Mouse (Mus musculus) embryonic facial prominence, embryonic 13.5 days (tissue): ENCODE data around the gene Fpr1. TPM values are rescaled to one million over a fixed set of nuclear protein-coding genes. Genes with fewer than 3 reads are reported as not detected.
"Not testable (repeated sequence)": the region's sequence is repeated elsewhere in the genome, so short reads cannot be mapped to it uniquely, and the experiment has no call there.

Source experiments
- ATAC-seq: fragments of 200-750 bp; cut with Nextera tagmentation; 2 replicates; pipeline ENCODE4 v1.8.0; 2017; ENCODE audit warnings: low read depth; ENCODE audit not compliant: insufficient number of reproducible peaks, insufficient read depth, low FRiP score, low TSS enrichment
- H3K27ac ChIP-seq: fragments of 300-500 bp; sonication (generic); 2 replicates; pipeline ENCODE4 v1.5.1; 2015; ENCODE audit warnings: moderate library complexity, mild to moderate bottlenecking, inconsistent platforms
- H3K27me3 ChIP-seq: fragments of 300-500 bp; sonication (generic); 2 replicates; pipeline ENCODE4 v1.6.1; 2015; ENCODE audit warnings: mild to moderate bottlenecking, inconsistent platforms
- H3K36me3 ChIP-seq: fragments of 300-500 bp; sonication (generic); 2 replicates; pipeline ENCODE4 v1.6.1; 2015; ENCODE audit warnings: mild to moderate bottlenecking, inconsistent platforms
- H3K4me1 ChIP-seq: fragments of 300-500 bp; sonication (generic); 2 replicates; pipeline ENCODE4 v1.6.1; 2015; ENCODE audit warnings: inconsistent platforms
- H3K4me2 ChIP-seq: fragments of 300-500 bp; sonication (generic); 2 replicates; pipeline ENCODE4 v1.6.1; 2015; ENCODE audit warnings: moderate library complexity, mild to moderate bottlenecking, inconsistent platforms
- H3K4me3 ChIP-seq: fragments of 300-500 bp; sonication (generic); 2 replicates; pipeline ENCODE4 v1.5.1; 2015; ENCODE audit warnings: mild to moderate bottlenecking, inconsistent platforms
- H3K9ac ChIP-seq: fragments of 300-500 bp; sonication (generic); 2 replicates; pipeline ENCODE4 v1.6.1; 2015; ENCODE audit warnings: mild to moderate bottlenecking, inconsistent platforms
- H3K9me3 ChIP-seq: fragments of 300-500 bp; sonication (generic); 2 replicates; pipeline ENCODE4 v1.6.1; 2016; ENCODE audit warnings: inconsistent platforms
- WGBS: fragments of 180-500 bp; shearing (Covaris S2); methylation state at CpG from one replicate; pipeline ENCODE4 v1.1.7; 2015; ENCODE audit warnings: mixed read lengths; 5-methylcytosine and 5-hydroxymethylcytosine counted together
- polyA plus RNA-seq: library from polyadenylated mRNA; unstranded; fragments of >200 nt; fragmentation: Nextera tagmentation; extraction: Ambion mirVana; gene quantifications from 2 replicates; pipeline ENCODE4 v1.2.1, GENCODE M21; 2015

The Fpr1 gene
- 0.19 TPM in 1 of 2 replicates, not detected in the other for polyA plus RNA-seq

GRCm38 (mm10) chr17:17883840-17884239 is at the start of gene Fpr1:
Gene Fpr1, minus strand, starts transcription at chr17:17883940.
- H3K36me3 ChIP-seq, result no peaks in the 10 kb centered on the region
- H3K27me3 ChIP-seq, result no peaks in the 10 kb centered on the region
- no peak for ATAC-seq
- H3K4me2 ChIP-seq, result no peak within 1 kb of the TSS
- no peaks in the 10 kb centered on the region for H3K4me1 ChIP-seq
- H3K27ac ChIP-seq, result no peak within 1 kb of the TSS
- H3K9me3 ChIP-seq, result no peaks in the 10 kb centered on the region
- no peak within 1 kb of the TSS for H3K4me3 ChIP-seq
- H3K9ac ChIP-seq, result no peak within 1 kb of the TSS
- WGBS, result 53% methylated on average over 1 of the region's 1 CpGs

- H3K9me3 ChIP-seq, result no peaks in the 10 kb centered on the region
- H3K4me3 ChIP-seq, result no peak overlapping the region
- H3K36me3 ChIP-seq, result no peaks in the 10 kb centered on the region
- ATAC-seq, result no peak
- H3K4me2 ChIP-seq, result no peak overlapping the region
- H3K27ac ChIP-seq, result no peak overlapping the region
- H3K9ac ChIP-seq, result no peak overlapping the region
- H3K27me3 ChIP-seq, result no peaks in the 10 kb centered on the region
- H3K4me1 ChIP-seq, result no peaks in the 10 kb centered on the region
Measured at GRCm38 (mm10) chr17:17917782-17918181, 34.0 kb upstream of the Fpr1 start.

GRCm38 (mm10) chr17:17917376-17917775 is 33.6 kb upstream of the Fpr1 start:
- Histone ChIP-seq H3K4me3 (no peak overlapping the region), H3K27me3 (no peaks in the 10 kb centered on the region), H3K9ac (no peak overlapping the region), H3K4me1 (no peaks in the 10 kb centered on the region), H3K4me2 (no peak overlapping the region), H3K27ac (no peak overlapping the region), H3K36me3 (no peaks in the 10 kb centered on the region), H3K9me3 (no peaks in the 10 kb centered on the region)
- ATAC-seq, result no peak
- WGBS, result 90% methylated on average over 1 of the region's 1 CpGs

GRCm38 (mm10) chr17:17912618-17913017 is 28.9 kb upstream of the Fpr1 start:
- not testable (repeated sequence) for H3K9me3 ChIP-seq, H3K4me2 ChIP-seq, ATAC-seq, H3K9ac ChIP-seq, H3K36me3 ChIP-seq, H3K27ac ChIP-seq, H3K27me3 ChIP-seq, H3K4me3 ChIP-seq, H3K4me1 ChIP-seq
- 86% methylated on average over 8 of the region's 8 CpGs for WGBS

- Histone ChIP-seq H3K4me2 (peak overlapping the region; percentile 67), H3K9ac (peak overlapping the region; percentile 71), H3K36me3 (no peaks in the 10 kb centered on the region), H3K27me3 (no peaks in the 10 kb centered on the region), H3K4me3 (peak overlapping the region; percentile 52), H3K27ac (no peak overlapping the region), H3K4me1 (no peaks in the 10 kb centered on the region), H3K9me3 (no peaks in the 10 kb centered on the region)
- ATAC-seq, result peak; percentile 96
- 20% methylated on average over 51 of the region's 51 CpGs for WGBS
Measured at GRCm38 (mm10) chr17:17909636-17910421, 26.1 kb upstream of the Fpr1 start.

GRCm38 (mm10) chr17:17900768-17901167 is 17.0 kb upstream of the Fpr1 start:
- 87% methylated on average over 1 of the region's 1 CpGs for WGBS
- no peak for ATAC-seq
- Histone ChIP-seq H3K27me3 (no peaks in the 10 kb centered on the region), H3K4me1 (no peaks in the 10 kb centered on the region), H3K4me2 (no peak overlapping the region), H3K27ac (no peak overlapping the region), H3K9me3 (no peaks in the 10 kb centered on the region), H3K9ac (no peak overlapping the region), H3K36me3 (no peaks in the 10 kb centered on the region), H3K4me3 (no peak overlapping the region)

- H3K4me2 ChIP-seq, result no peak overlapping the region
- no peaks in the 10 kb centered on the region for H3K27me3 ChIP-seq
- no peak overlapping the region for H3K9ac ChIP-seq
- H3K36me3 ChIP-seq, result no peaks in the 10 kb centered on the region
- H3K9me3 ChIP-seq, result no peaks in the 10 kb centered on the region
- ATAC-seq, result no peak
- no peak overlapping the region for H3K27ac ChIP-seq
- H3K4me3 ChIP-seq, result no peak overlapping the region
- WGBS, result 77% methylated on average over 2 of the region's 2 CpGs
- H3K4me1 ChIP-seq, result no peaks in the 10 kb centered on the region
Measured at GRCm38 (mm10) chr17:17899268-17899667, 15.5 kb upstream of the Fpr1 start.

GRCm38 (mm10) chr17:17896039-17896438 is 12.3 kb upstream of the Fpr1 start:
- no peak overlapping the region for H3K27ac ChIP-seq
- H3K9me3 ChIP-seq, result no peaks in the 10 kb centered on the region
- WGBS, result 4% methylated on average over 4 of the region's 4 CpGs
- H3K4me3 ChIP-seq, result no peak overlapping the region
- no peaks in the 10 kb centered on the region for H3K36me3 ChIP-seq
- no peaks in the 10 kb centered on the region for H3K4me1 ChIP-seq
- H3K9ac ChIP-seq, result no peak overlapping the region
- H3K4me2 ChIP-seq, result no peak overlapping the region
- H3K27me3 ChIP-seq, result no peaks in the 10 kb centered on the region
- no peak for ATAC-seq

- 71% methylated on average over 2 of the region's 2 CpGs for WGBS
- H3K4me2 ChIP-seq, result no peak overlapping the region
- H3K9ac ChIP-seq, result no peak overlapping the region
- no peak overlapping the region for H3K27ac ChIP-seq
- ATAC-seq, result no peak
- no peaks in the 10 kb centered on the region for H3K9me3 ChIP-seq
- no peaks in the 10 kb centered on the region for H3K36me3 ChIP-seq
- H3K27me3 ChIP-seq, result no peaks in the 10 kb centered on the region
- H3K4me3 ChIP-seq, result no peak overlapping the region
- no peaks in the 10 kb centered on the region for H3K4me1 ChIP-seq
Measured at GRCm38 (mm10) chr17:17889732-17890425, 6.1 kb upstream of the Fpr1 start.

GRCm38 (mm10) chr17:17887774-17888248 is 4.1 kb upstream of the Fpr1 start, which contains the start of the genes Fpr2 and Fpr3:
Gene Fpr2, plus strand, starts transcription at chr17:17887824.
Gene Fpr3, plus strand, starts transcription at chr17:17887852.
- no peak for ATAC-seq
- Histone ChIP-seq H3K27me3 (no peaks in the 10 kb centered on the region), H3K4me1 (no peaks in the 10 kb centered on the region), H3K4me2 (no peak within 1 kb of the TSS), H3K4me3 (no peak within 1 kb of the TSS), H3K27ac (no peak within 1 kb of the TSS), H3K9ac (no peak within 1 kb of the TSS), H3K36me3 (no peaks in the 10 kb centered on the region), H3K9me3 (no peaks in the 10 kb centered on the region)
- WGBS, result 53% methylated on average over 1 of the region's 1 CpGs

GRCm38 (mm10) chr17:17882672-17883071 is 1.1 kb downstream of the Fpr1 start:
- Histone ChIP-seq H3K36me3 (no peaks in the 10 kb centered on the region), H3K4me2 (no peak overlapping the region), H3K9me3 (no peaks in the 10 kb centered on the region), H3K27ac (no peak overlapping the region), H3K27me3 (no peaks in the 10 kb centered on the region), H3K4me3 (no peak overlapping the region), H3K4me1 (no peaks in the 10 kb centered on the region), H3K9ac (no peak overlapping the region)
- 80% methylated on average over 3 of the region's 3 CpGs for WGBS
- ATAC-seq, result no peak

GRCm38 (mm10) chr17:17879347-17879746 is 4.4 kb downstream of the Fpr1 start:
- no peaks in the 10 kb centered on the region for H3K9me3 ChIP-seq
- ATAC-seq, result no peak
- no peak overlapping the region for H3K27ac ChIP-seq
- no peak overlapping the region for H3K4me3 ChIP-seq
- no peak overlapping the region for H3K9ac ChIP-seq
- H3K4me2 ChIP-seq, result no peak overlapping the region
- no peaks in the 10 kb centered on the region for H3K4me1 ChIP-seq
- no peaks in the 10 kb centered on the region for H3K36me3 ChIP-seq
- no peaks in the 10 kb centered on the region for H3K27me3 ChIP-seq
- 82% methylated on average over 1 of the region's 1 CpGs for WGBS
